Mouse (Mus musculus) cortical plate, adult 2 months (tissue): ENCODE results near the gene Epas1. TPM values are rescaled to one million over a fixed set of nuclear protein-coding genes. Genes with fewer than 3 reads are reported as not detected.

Experiments
- H3K27ac ChIP-seq: fragments of 200-500 bp; 2 replicates; pipeline ENCODE4 v1.5.1; 2012; ENCODE audit warnings: low read length, control low read depth, inconsistent platforms; ENCODE audit not compliant: insufficient read depth
- H3K4me1 ChIP-seq: fragments of 200-500 bp; 2 replicates; pipeline ENCODE4 v1.6.1; 2011; ENCODE audit warnings: low read length; ENCODE audit not compliant: control insufficient read depth, insufficient read depth
- H3K4me3 ChIP-seq: fragments of 200-500 bp; 2 replicates; pipeline ENCODE4 v1.5.1; 2011; ENCODE audit warnings: mild to moderate bottlenecking, low read length, control low read depth; ENCODE audit not compliant: insufficient read depth
- CTCF ChIP-seq: fragments of 200-500 bp; IDR thresholded peaks from 2 replicates; pipeline ENCODE4 v1.5.1; 2011; ENCODE audit warnings: mild to moderate bottlenecking, control low read depth, low read length; ENCODE audit not compliant: insufficient read depth; ENCODE audit errors: extremely low read depth
- POLR2A ChIP-seq: fragments of 200-500 bp; IDR thresholded peaks from 2 replicates; pipeline ENCODE4 v1.6.1; 2011; ENCODE audit warnings: mild to moderate bottlenecking, low read length, control low read depth; ENCODE audit not compliant: insufficient read depth; ENCODE audit errors: extremely low read depth
- polyA plus RNA-seq: library from polyadenylated mRNA; depleted of rRNA; stranded (reverse); fragments of >200 nt; gene quantifications from 2 replicates; pipeline ENCODE4 v1.2.3, GENCODE M21; 2012

Gene Epas1
- polyA plus RNA-seq, 1 experiment = 76.0 TPM

GRCm38 (mm10) chr17:86801213-86801815 lies 47.8 kb downstream of the Epas1 start:
- Histone ChIP-seq H3K4me1 (peaks cover 2% of the 10 kb centered on the region; the same call in 1 of the 2 replicates), H3K27ac (peak overlapping the region; percentile 82), H3K4me3 (no peak overlapping the region)
- TF ChIP-seq CTCF (no peak), POLR2A (no peak)

- peaks cover 2% of the 10 kb centered on the region; the same call in 1 of the 2 replicates for H3K4me1 ChIP-seq
- no peak overlapping the region for H3K4me3 ChIP-seq
- peak overlapping the region; percentile 82 for H3K27ac ChIP-seq
- TF ChIP-seq CTCF = no peak
- no peak for TF ChIP-seq POLR2A
Measured at GRCm38 (mm10) chr17:86801876-86802275, 48.4 kb downstream of the Epas1 start.

- peaks cover 2% of the 10 kb centered on the region; the same call in 1 of the 2 replicates for H3K4me1 ChIP-seq
- TF ChIP-seq CTCF = peak; percentile 22; the same call in 1 of the 2 replicates
- TF ChIP-seq POLR2A = no peak
- no peak overlapping the region for H3K4me3 ChIP-seq
- H3K27ac ChIP-seq = peak overlapping the region; percentile 68
Measured at GRCm38 (mm10) chr17:86802351-86802985, 49.0 kb downstream of the Epas1 start.

GRCm38 (mm10) chr17:86803147-86803546 lies 49.6 kb downstream of the Epas1 start:
- Histone ChIP-seq H3K27ac (peak overlapping the region; percentile 58; the same call in 1 of the 2 replicates), H3K4me3 (no peak overlapping the region), H3K4me1 (peaks cover 2% of the 10 kb centered on the region; the same call in 1 of the 2 replicates)
- TF ChIP-seq CTCF (no peak), POLR2A (no peak)

GRCm38 (mm10) chr17:86803653-86804052 lies 50.2 kb downstream of the Epas1 start:
- Histone ChIP-seq H3K4me1 (peaks cover 2% of the 10 kb centered on the region; the same call in 1 of the 2 replicates), H3K27ac (peak overlapping the region; percentile 58; the same call in 1 of the 2 replicates), H3K4me3 (no peak overlapping the region)
- TF ChIP-seq POLR2A (no peak), CTCF (no peak)

GRCm38 (mm10) chr17:86812029-86812428 lies 58.5 kb downstream of the Epas1 start:
- Histone ChIP-seq H3K4me1 (no peaks in the 10 kb centered on the region), H3K27ac (no peak overlapping the region), H3K4me3 (no peak overlapping the region)
- TF ChIP-seq POLR2A (no peak), CTCF (0 out of 2 replicates have a peak, but pooled peaks have one; percentile 19)

- Histone ChIP-seq H3K4me1 (no peaks in the 10 kb centered on the region), H3K4me3 (no peak overlapping the region), H3K27ac (no peak overlapping the region)
- no peak for TF ChIP-seq CTCF
- TF ChIP-seq POLR2A = no peak
Measured at GRCm38 (mm10) chr17:86814320-86814719, 60.8 kb downstream of the Epas1 start.

GRCm38 (mm10) chr17:86815016-86815865 lies 61.7 kb downstream of the Epas1 start:
- TF ChIP-seq CTCF (no peak), POLR2A (no peak)
- no peaks in the 10 kb centered on the region for H3K4me1 ChIP-seq
- H3K27ac ChIP-seq = no peak overlapping the region
- H3K4me3 ChIP-seq = no peak overlapping the region

GRCm38 (mm10) chr17:86822017-86822737 lies 68.7 kb downstream of the Epas1 start:
- H3K4me1 ChIP-seq = no peaks in the 10 kb centered on the region
- no peak overlapping the region for H3K4me3 ChIP-seq
- H3K27ac ChIP-seq = no peak overlapping the region
- TF ChIP-seq CTCF (no peak), POLR2A (no peak)
